Mouse (Mus musculus): ENCODE data around the gene Olfr116. TPM values are rescaled to one million over a fixed set of nuclear protein-coding genes. Genes with fewer than 3 reads are reported as not detected.

Olfr116 gene
- polyA plus RNA-seq (2021; fragmentation: Nextera tagmentation), result not detected in 2 replicates
- long read RNA-seq, experiment 1, result 0 reads
- long read RNA-seq, experiment 2, result 0 reads

GRCm38 (mm10) chr17:37627009-37627408, at the start of gene Olfr116, which contains the start of gene Olfr115:
Gene Olfr116, minus strand, starts transcription at chr17:37627199.
Gene Olfr115, minus strand, starts transcription at chr17:37627109.

GRCm38 (mm10) chr17:37666688-37667087, 39.7 kb upstream of the Olfr116 start, which contains the start of gene Olfr118:
Gene Olfr118, plus strand, starts transcription at chr17:37666988.

GRCm38 (mm10) chr17:37663682-37664081, 36.7 kb upstream of the Olfr116 start, which contains the start of gene Olfr117:
Gene Olfr117, minus strand, starts transcription at chr17:37663782.

GRCm38 (mm10) chr17:37592643-37593042, 34.4 kb downstream of the Olfr116 start, which contains the start of gene Olfr114:
Gene Olfr114, minus strand, starts transcription at chr17:37592743.

GRCm38 (mm10) chr17:37577563-37577962, 49.4 kb downstream of the Olfr116 start, which contains the start of gene Olfr113:
Gene Olfr113, minus strand, starts transcription at chr17:37577663.

Other genes starting within 250 kb of the Olfr116 start
- gene Olfr105-ps, start 248.2 kb downstream of the Olfr116 start, polyA plus RNA-seq (2021; fragmentation: Nextera tagmentation), result not detected in 2 replicates
- not detected in 2 replicates for gene Olfr106-ps, start 236.8 kb downstream of the Olfr116 start, polyA plus RNA-seq (2021; fragmentation: Nextera tagmentation)
- not detected in 2 replicates for gene Olfr107, start 228.0 kb downstream of the Olfr116 start, polyA plus RNA-seq (2021; fragmentation: Nextera tagmentation)
- not detected in 2 replicates for gene Olfr108, start 181.7 kb downstream of the Olfr116 start, polyA plus RNA-seq (2021; fragmentation: Nextera tagmentation)
- gene Olfr109, start 168.3 kb downstream of the Olfr116 start, polyA plus RNA-seq (2021; fragmentation: Nextera tagmentation), result not detected in 2 replicates
- gene H2-M2, start 143.6 kb downstream of the Olfr116 start, polyA plus RNA-seq (2021; fragmentation: Nextera tagmentation), result not detected in 2 replicates
- not detected in 2 replicates for gene Olfr110, start 134.7 kb downstream of the Olfr116 start, polyA plus RNA-seq (2021; fragmentation: Nextera tagmentation)
- gene Olfr111, start 119.2 kb downstream of the Olfr116 start, polyA plus RNA-seq (2021; fragmentation: Nextera tagmentation), result not detected in 2 replicates
- gene Olfr112, start 57.7 kb downstream of the Olfr116 start, polyA plus RNA-seq (2021; fragmentation: Nextera tagmentation), result not detected in 2 replicates
- gene Olfr113, start 49.5 kb downstream of the Olfr116 start, polyA plus RNA-seq (2021; fragmentation: Nextera tagmentation), result not detected in 2 replicates
- gene Olfr114, start 34.5 kb downstream of the Olfr116 start, polyA plus RNA-seq (2021; fragmentation: Nextera tagmentation), result not detected in 2 replicates
- not detected in 2 replicates for gene Olfr115, start 90 bp downstream of the Olfr116 start, polyA plus RNA-seq (2021; fragmentation: Nextera tagmentation)
- gene Olfr117, start 36.6 kb upstream of the Olfr116 start, polyA plus RNA-seq (2021; fragmentation: Nextera tagmentation), result not detected in 2 replicates
- not detected in 2 replicates for gene Olfr118, start 39.8 kb upstream of the Olfr116 start, polyA plus RNA-seq (2021; fragmentation: Nextera tagmentation)
- gene Olfr119, start 69.4 kb upstream of the Olfr116 start, polyA plus RNA-seq (2021; fragmentation: Nextera tagmentation), result not detected in 2 replicates
- not detected in 2 replicates for gene Olfr120, start 94.6 kb upstream of the Olfr116 start, polyA plus RNA-seq (2021; fragmentation: Nextera tagmentation)
- gene Olfr121, start 121.7 kb upstream of the Olfr116 start, polyA plus RNA-seq (2021; fragmentation: Nextera tagmentation), result not detected in 2 replicates
- not detected in 2 replicates for gene Olfr122, start 141.4 kb upstream of the Olfr116 start, polyA plus RNA-seq (2021; fragmentation: Nextera tagmentation)
- gene Olfr123, start 166.3 kb upstream of the Olfr116 start, polyA plus RNA-seq (2021; fragmentation: Nextera tagmentation), result not detected in 2 replicates
- not detected in 2 replicates for gene Olfr124, start 172.7 kb upstream of the Olfr116 start, polyA plus RNA-seq (2021; fragmentation: Nextera tagmentation)
- not detected in 2 replicates for gene Olfr125, start 205.8 kb upstream of the Olfr116 start, polyA plus RNA-seq (2021; fragmentation: Nextera tagmentation)
- not detected in 2 replicates for gene Olfr126, start 220.3 kb upstream of the Olfr116 start, polyA plus RNA-seq (2021; fragmentation: Nextera tagmentation)